Mouse (Mus musculus): Measurements from ENCODE around the gene Ccnjl.

The Ccnjl gene

GRCm38 (mm10) chr11:43585211-43586005 lies 56.8 kb downstream of the Ccnjl start:
- H3K36me3 ChIP-seq (ENCODE audit: insufficient read depth, low read length): no peaks in the 10 kb centered on the region
- peaks cover 29% of the 10 kb centered on the region for H3K4me1 ChIP-seq (replicated peaks; ENCODE audit: low read depth, low read length)
- TF ChIP-seq CTCF (conservative IDR thresholded peaks at IDR 0.05; ENCODE audit: low read length) (no peak), NANOG (IDR thresholded peaks at IDR 0.05; ENCODE audit: borderline replicate concordance, low read length) (peak; percentile 44; the same call in 1 of the 2 replicates)
- no peaks in the 10 kb centered on the region for H3K27me3 ChIP-seq (ENCODE audit: insufficient read depth, low read length)
- H3K9me3 ChIP-seq (ENCODE audit: low read length): no peaks in the 10 kb centered on the region
- H3K4me3 ChIP-seq (replicated peaks; ENCODE audit: low read length): peak overlapping the region; percentile 70

GRCm38 (mm10) chr11:43586324-43587090 lies 57.9 kb downstream of the Ccnjl start, which contains the start of gene 4933415A04Rik:
4933415A04Rik (plus strand) TSS chr11:43587040.
- TF ChIP-seq CTCF (conservative IDR thresholded peaks at IDR 0.05; ENCODE audit: low read length) (peak; percentile 67), NANOG (IDR thresholded peaks at IDR 0.05; ENCODE audit: borderline replicate concordance, low read length) (no peak)
- Histone ChIP-seq H3K36me3 (ENCODE audit: insufficient read depth, low read length) (no peaks in the 10 kb centered on the region), H3K27me3 (ENCODE audit: insufficient read depth, low read length) (no peaks in the 10 kb centered on the region), H3K4me3 (replicated peaks; ENCODE audit: low read length) (peak within 1 kb of the TSS; percentile 70; the same call in 1 of the 2 replicates), H3K4me1 (replicated peaks; ENCODE audit: low read depth, low read length) (peaks cover 29% of the 10 kb centered on the region), H3K9me3 (ENCODE audit: low read length) (no peaks in the 10 kb centered on the region)

GRCm38 (mm10) chr11:43589530-43590072 lies 61.0 kb downstream of the Ccnjl start:
- Histone ChIP-seq H3K4me3 (replicated peaks; ENCODE audit: low read length) (no peak overlapping the region), H3K27me3 (ENCODE audit: insufficient read depth, low read length) (no peaks in the 10 kb centered on the region), H3K9me3 (ENCODE audit: low read length) (peaks cover 12% of the 10 kb centered on the region), H3K4me1 (replicated peaks; ENCODE audit: low read depth, low read length) (peaks cover 28% of the 10 kb centered on the region), H3K36me3 (ENCODE audit: insufficient read depth, low read length) (no peaks in the 10 kb centered on the region)
- TF ChIP-seq NANOG (IDR thresholded peaks at IDR 0.05; ENCODE audit: borderline replicate concordance, low read length): no peak
- TF ChIP-seq CTCF (conservative IDR thresholded peaks at IDR 0.05; ENCODE audit: low read length): no peak
- no peak for TF ChIP-seq POU5F1 (IDR thresholded peaks at IDR 0.05; ENCODE audit: borderline replicate concordance, low read length)

GRCm38 (mm10) chr11:43601440-43601839 lies 72.9 kb downstream of the Ccnjl start, which contains the start of gene Fabp6:
Fabp6 (minus strand) TSS chr11:43601540.
- Histone ChIP-seq H3K27me3 (ENCODE audit: insufficient read depth, low read length) (no peaks in the 10 kb centered on the region), H3K9me3 (ENCODE audit: low read length) (no peaks in the 10 kb centered on the region), H3K4me1 (replicated peaks; ENCODE audit: low read depth, low read length) (peaks cover 1% of the 10 kb centered on the region; the same call in 1 of the 2 replicates), H3K36me3 (ENCODE audit: insufficient read depth, low read length) (no peaks in the 10 kb centered on the region), H3K4me3 (replicated peaks; ENCODE audit: low read length) (no peak within 1 kb of the TSS)
- TF ChIP-seq NANOG (IDR thresholded peaks at IDR 0.05; ENCODE audit: borderline replicate concordance, low read length) (no peak), CTCF (conservative IDR thresholded peaks at IDR 0.05; ENCODE audit: low read length) (no peak), POU5F1 (IDR thresholded peaks at IDR 0.05; ENCODE audit: borderline replicate concordance, low read length) (no peak)

GRCm38 (mm10) chr11:43604207-43604606 lies 75.6 kb downstream of the Ccnjl start:
- Histone ChIP-seq H3K27me3 (ENCODE audit: insufficient read depth, low read length) (no peaks in the 10 kb centered on the region), H3K9me3 (ENCODE audit: low read length) (no peaks in the 10 kb centered on the region), H3K4me1 (replicated peaks; ENCODE audit: low read depth, low read length) (no peaks in the 10 kb centered on the region), H3K4me3 (replicated peaks; ENCODE audit: low read length) (no peak overlapping the region), H3K36me3 (ENCODE audit: insufficient read depth, low read length) (no peaks in the 10 kb centered on the region)
- no peak for TF ChIP-seq CTCF (conservative IDR thresholded peaks at IDR 0.05; ENCODE audit: low read length)
- TF ChIP-seq POU5F1 (IDR thresholded peaks at IDR 0.05; ENCODE audit: borderline replicate concordance, low read length): no peak
- no peak for TF ChIP-seq NANOG (IDR thresholded peaks at IDR 0.05; ENCODE audit: borderline replicate concordance, low read length)

GRCm38 (mm10) chr11:43604891-43605290 lies 76.3 kb downstream of the Ccnjl start:
- Histone ChIP-seq H3K27me3 (ENCODE audit: insufficient read depth, low read length) (no peaks in the 10 kb centered on the region), H3K4me3 (replicated peaks; ENCODE audit: low read length) (no peak overlapping the region), H3K36me3 (ENCODE audit: insufficient read depth, low read length) (no peaks in the 10 kb centered on the region), H3K9me3 (ENCODE audit: low read length) (no peaks in the 10 kb centered on the region), H3K4me1 (replicated peaks; ENCODE audit: low read depth, low read length) (peaks cover 1% of the 10 kb centered on the region; the same call in 1 of the 2 replicates)
- TF ChIP-seq POU5F1 (IDR thresholded peaks at IDR 0.05; ENCODE audit: borderline replicate concordance, low read length) (no peak), NANOG (IDR thresholded peaks at IDR 0.05; ENCODE audit: borderline replicate concordance, low read length) (no peak), CTCF (conservative IDR thresholded peaks at IDR 0.05; ENCODE audit: low read length) (no peak)

GRCm38 (mm10) chr11:43605859-43606258 lies 77.3 kb downstream of the Ccnjl start:
- H3K9me3 ChIP-seq (ENCODE audit: low read length): no peaks in the 10 kb centered on the region
- TF ChIP-seq NANOG (IDR thresholded peaks at IDR 0.05; ENCODE audit: borderline replicate concordance, low read length): no peak
- no peak for TF ChIP-seq CTCF (conservative IDR thresholded peaks at IDR 0.05; ENCODE audit: low read length)
- no peak for TF ChIP-seq POU5F1 (IDR thresholded peaks at IDR 0.05; ENCODE audit: borderline replicate concordance, low read length)
- H3K36me3 ChIP-seq (ENCODE audit: insufficient read depth, low read length): no peaks in the 10 kb centered on the region
- no peak overlapping the region for H3K4me3 ChIP-seq (replicated peaks; ENCODE audit: low read length)
- H3K27me3 ChIP-seq (ENCODE audit: insufficient read depth, low read length): no peaks in the 10 kb centered on the region
- H3K4me1 ChIP-seq (replicated peaks; ENCODE audit: low read depth, low read length): peaks cover 11% of the 10 kb centered on the region

- no peak overlapping the region for H3K4me3 ChIP-seq (replicated peaks; ENCODE audit: low read length)
- H3K36me3 ChIP-seq (ENCODE audit: insufficient read depth, low read length): no peaks in the 10 kb centered on the region
- peaks cover 29% of the 10 kb centered on the region for H3K4me1 ChIP-seq (replicated peaks; ENCODE audit: low read depth, low read length)
Observed at GRCm38 (mm10) chr11:43608440-43608839, 79.9 kb downstream of the Ccnjl start.

More at GRCm38 (mm10) chr11:43608440-43608839, 79.9 kb downstream of the Ccnjl start:
- no peaks in the 10 kb centered on the region for H3K9me3 ChIP-seq (ENCODE audit: low read length)
- no peak for TF ChIP-seq POU5F1 (IDR thresholded peaks at IDR 0.05; ENCODE audit: borderline replicate concordance, low read length)
- TF ChIP-seq CTCF (conservative IDR thresholded peaks at IDR 0.05; ENCODE audit: low read length): no peak
- no peak for TF ChIP-seq NANOG (IDR thresholded peaks at IDR 0.05; ENCODE audit: borderline replicate concordance, low read length)
- H3K27me3 ChIP-seq (ENCODE audit: insufficient read depth, low read length): no peaks in the 10 kb centered on the region
